Mouse (Mus musculus) gastrocnemius, postnatal 36 days (tissue): ENCODE measurements at regions not wholly inside any gene's neighbourhood (a gene's known extent, or its start where the extent isn't known, plus 50 kb on each side); places are given as distances from the start of the nearest gene placed in this dataset.
A peak's percentile ranks its signal among the peaks of the same experiment; 100 is the strongest.

ENCODE experiments used
- DNase-seq, 2 experiments: peaks; one replicate each; pipeline ENCODE4 v3.0.0; 2022
- intact Hi-C: fragments of 180-260 bp; cut with DNase I; formaldehyde crosslinking; loops from one replicate; pipeline ENCODE4 v1.15.1; 2025

GRCm38 (mm10) chr2:167761404-167761936, 71.8 kb upstream of the Tmem189 start:
- intact Hi-C loops: loop anchor here (5.0 kb wide), 1 partner anchor 131 kb away; no protein-coding TSS in a partner anchor
- no peak for DNase-seq

DNA sequence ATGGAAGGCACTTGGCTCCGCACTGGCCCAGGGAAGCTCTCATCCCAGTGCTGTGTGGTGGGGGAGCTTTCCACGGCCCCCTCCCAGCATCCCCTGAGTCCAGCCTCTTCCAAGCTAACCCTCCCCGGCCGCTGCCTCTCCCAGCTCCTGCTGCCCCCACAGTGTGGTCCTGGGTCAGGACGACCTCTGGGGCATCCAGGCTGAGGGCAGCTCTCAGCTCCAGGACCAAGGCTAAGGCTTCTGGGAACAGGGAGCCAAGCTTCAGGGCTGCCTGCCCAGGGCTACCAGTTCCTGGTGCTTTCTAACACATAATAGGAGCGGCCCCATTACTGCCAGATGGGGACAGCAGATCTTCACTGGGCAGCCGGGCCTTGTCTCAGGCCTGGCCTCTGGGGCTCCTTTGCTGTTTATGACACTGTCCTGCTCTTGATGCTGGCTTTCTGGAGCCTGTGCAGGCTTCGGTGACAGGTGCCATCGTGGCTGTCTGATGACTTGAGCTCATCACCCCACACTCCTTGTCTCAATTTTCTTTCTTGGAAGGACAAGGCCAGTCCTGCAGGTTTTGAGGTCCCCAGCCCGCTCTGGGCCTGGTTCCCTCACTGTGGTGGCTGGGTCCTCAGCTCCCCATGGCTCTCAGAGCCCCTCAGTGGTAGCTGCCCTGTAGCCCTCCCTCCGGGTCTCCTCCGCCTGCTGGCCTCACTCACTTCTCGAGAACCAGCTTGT, 71.2 kb upstream of the Tmem189 start:
- intact Hi-C loops: loop anchor here (5.0 kb wide), 1 partner anchor 131 kb away; no protein-coding TSS in a partner anchor
- DNase-seq: peak in 1 of 2 experiments; percentile 42

GRCm38 (mm10) chr2:167759603-167760390, 70.2 kb upstream of the Tmem189 start:
- peak in 1 of 2 experiments; percentile 45 for DNase-seq
- intact Hi-C loops: loop anchor here (5.0 kb wide), 1 partner anchor 133 kb away; no protein-coding TSS in a partner anchor

GRCm38 (mm10) chr2:167757157-167757780, 67.6 kb upstream of the Tmem189 start:
- intact Hi-C loops: no loop called here
- peak; percentile 58 to 74 for DNase-seq

DNA sequence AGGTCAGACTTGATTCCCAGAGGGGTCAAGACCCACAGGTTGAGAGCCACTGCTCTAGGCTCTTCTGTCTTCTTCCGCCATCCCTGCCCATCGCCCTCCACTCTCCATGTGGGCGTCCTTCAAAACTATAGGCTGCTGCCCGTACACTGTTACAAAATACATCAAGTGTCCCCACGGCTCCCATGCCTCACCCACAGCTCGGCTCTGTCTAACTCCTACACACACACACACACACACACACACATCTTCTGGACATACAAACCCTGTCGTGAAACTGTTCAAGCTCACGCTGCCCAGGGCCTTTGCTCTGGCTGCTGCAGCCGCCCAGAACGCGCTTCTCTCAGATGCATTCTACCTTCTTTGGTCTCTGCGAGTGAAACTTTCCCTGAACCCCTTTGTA, 67.1 kb upstream of the Tmem189 start:
- no peak for DNase-seq
- intact Hi-C loops: no loop called here

- intact Hi-C loops: no loop called here
Measured at GRCm38 (mm10) chr2:167754929-167755551, 65.4 kb upstream of the Tmem189 start.

DNA sequence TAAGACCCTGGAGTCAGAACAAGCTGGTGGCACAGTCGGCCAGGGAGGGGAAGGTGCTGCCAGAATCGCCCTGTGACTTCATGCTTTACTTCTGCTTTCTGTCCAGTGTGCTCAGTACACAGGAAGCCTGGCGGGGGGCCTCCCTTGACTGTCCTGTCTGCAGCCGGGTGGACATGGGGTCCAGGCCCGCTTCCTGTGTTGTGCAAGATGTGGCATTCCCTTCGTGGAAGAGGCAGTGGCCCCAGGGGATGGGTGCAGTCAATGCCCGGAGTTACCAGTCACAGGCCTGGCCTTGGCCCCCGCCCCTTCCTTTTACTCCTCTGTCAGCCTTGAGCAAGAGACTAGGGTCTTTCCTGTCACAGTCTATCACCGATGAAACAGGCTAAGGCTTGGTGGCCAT, 64.3 kb upstream of the Tmem189 start:
- intact Hi-C loops: no loop called here
- peak in 1 of 2 experiments; percentile 47 for DNase-seq

More at GRCm38 (mm10) chr2:167754929-167755551, 65.4 kb upstream of the Tmem189 start:
- DNase-seq: no peak

DNA sequence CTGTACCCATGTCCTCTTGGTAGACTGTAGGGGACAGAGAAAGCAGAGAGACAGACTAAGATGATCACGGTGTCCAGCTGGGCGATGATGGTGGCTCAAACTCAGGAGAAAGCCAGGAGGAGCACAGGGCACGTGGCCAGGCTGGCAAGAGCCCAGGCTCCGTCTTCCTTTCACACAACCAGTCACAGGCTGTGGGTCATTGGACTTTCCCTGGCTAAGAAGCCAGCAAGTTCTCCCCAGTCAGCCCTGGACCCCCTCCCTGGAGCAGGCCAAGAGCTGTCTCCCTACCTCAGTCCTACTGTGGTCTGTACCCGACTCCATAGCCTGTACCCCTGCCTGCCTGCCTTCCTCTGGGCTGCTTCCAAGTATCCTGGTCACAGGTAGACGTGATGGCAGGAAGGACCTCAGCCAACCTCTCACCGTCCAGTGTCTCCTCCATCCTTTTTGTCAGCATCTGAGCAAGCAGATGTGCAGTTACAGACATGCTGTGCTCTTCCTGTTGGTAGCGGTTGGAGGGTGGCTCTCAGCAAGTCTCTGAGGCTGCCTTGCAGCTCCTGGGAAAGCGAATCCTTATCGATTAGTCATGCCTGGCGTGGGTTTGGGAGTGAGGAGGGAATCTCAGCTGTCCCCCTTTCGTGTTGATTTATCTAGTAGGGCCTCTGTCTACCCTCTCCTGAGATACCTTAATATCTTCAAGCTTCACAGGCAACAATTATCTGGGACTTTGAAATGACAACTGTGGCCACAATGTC, 63.4 kb upstream of the Tmem189 start:
- peak; percentile 67 to 70 for DNase-seq
- intact Hi-C loops: no loop called here

- intact Hi-C loops: no loop called here
- no peak for DNase-seq
Measured at GRCm38 (mm10) chr2:167751585-167751984, 62.0 kb upstream of the Tmem189 start.

DNA sequence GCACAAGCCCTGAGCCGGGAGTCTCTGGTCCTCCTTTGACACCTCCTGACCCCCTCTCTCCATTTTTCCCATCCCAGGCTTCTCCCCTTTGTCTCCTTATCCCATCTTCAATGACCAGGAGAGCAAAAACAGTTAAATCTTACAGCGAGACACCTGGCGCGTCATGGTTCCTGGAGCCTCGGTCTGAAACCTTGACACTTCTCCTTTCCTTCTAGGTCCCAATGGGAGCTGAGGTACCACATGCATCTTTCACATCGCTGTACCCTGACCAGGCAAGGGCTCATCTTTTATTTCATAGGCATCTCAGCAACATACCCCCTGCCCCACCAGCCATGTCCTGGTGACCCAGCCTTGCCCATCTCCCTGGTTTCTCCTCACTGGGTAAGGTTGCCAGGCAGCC, 58.7 kb upstream of the Tmem189 start:
- intact Hi-C loops: no loop called here
- DNase-seq: no peak

GRCm38 (mm10) chr2:167747164-167747843, 57.7 kb upstream of the Tmem189 start:
- intact Hi-C loops: loop anchor here (2.0 kb wide), 1 partner anchor 37 kb away; no protein-coding TSS in a partner anchor
- DNase-seq: no peak

DNA sequence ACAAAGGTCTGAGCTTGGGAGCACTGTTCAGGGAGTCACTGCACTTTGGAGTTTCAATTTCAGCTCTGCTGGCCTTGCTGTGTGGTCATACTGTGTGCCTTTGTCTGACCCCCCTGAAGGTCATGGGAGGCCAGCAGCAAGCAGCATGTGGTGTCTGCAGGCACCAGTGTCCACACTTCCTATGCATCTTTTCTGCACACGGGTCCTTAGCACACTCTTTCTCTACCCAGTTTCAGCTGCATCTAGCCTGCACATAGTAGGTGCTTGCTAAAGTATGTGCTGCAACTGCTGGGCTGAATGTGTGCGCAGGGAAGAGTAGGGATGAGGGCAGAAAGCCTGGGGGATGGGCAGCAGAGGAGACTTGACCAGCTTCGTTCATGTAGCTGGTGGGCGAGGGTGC, 56.7 kb upstream of the Tmem189 start:
- no peak for DNase-seq
- intact Hi-C loops: loop anchor here (2.0 kb wide), 1 partner anchor 36 kb away; no protein-coding TSS in a partner anchor

DNA sequence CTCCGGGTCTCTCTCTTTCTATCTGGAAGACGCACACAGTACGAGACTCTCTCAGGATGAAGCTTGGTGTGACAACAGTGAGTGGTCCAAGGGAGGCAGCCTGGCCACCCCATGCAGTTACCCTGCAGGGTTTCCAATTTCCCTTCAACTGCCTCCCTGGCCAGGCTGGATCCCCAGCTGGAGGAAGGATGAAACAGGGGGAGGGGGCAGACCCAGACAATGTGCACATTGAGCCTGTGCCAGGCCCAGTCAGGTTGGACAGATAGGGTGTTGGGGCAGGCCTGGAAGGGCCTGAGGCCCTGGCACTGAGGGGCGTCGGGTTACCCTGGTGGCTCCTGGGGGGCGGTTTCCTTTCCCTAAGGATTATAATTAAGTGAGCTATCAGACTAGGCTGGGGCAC, 55.8 kb upstream of the Tmem189 start:
- intact Hi-C loops: no loop called here
- DNase-seq: no peak

GRCm38 (mm10) chr2:167744080-167744479, 54.5 kb upstream of the Tmem189 start:
- intact Hi-C loops: no loop called here
- no peak for DNase-seq

- intact Hi-C loops: no loop called here
- no peak for DNase-seq
Measured at GRCm38 (mm10) chr2:167742479-167742878, 52.9 kb upstream of the Tmem189 start.

DNA sequence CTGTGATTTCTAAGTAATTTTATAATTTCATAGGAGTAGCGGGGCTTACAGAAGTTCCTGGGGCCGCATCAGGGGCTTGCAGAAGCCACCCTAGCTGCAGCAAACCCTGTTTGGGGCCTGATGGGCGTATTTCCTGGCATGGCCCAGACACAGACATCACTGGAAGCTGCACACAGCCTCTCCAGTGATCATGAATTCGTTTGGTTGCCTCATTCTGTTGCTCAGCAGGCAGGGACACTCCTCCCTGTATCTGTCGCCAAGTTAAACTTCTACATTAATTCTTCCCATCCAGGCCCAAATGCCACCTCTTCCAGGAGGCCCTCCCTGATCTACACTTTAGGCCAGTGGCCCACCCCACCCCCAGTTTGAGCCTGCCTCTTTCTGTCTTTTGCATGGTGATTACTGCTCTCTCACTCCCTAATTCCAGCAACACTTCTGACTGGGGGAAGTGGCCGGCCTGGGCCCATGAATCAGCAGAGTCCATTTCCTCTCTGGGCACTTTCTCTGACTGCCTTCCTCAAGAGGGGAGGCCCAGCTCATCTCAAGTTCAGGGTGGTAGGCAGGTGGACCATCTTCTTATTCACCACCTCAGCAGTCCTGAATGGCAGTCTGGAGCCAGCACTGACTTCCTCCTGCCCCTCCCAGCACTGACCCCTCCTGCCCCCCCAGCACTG, 51.0 kb upstream of the Tmem189 start:
- intact Hi-C loops: no loop called here
- DNase-seq: no peak
